Mouse (Mus musculus) erythroblast, embryonic 14.5 days (primary cell): ENCODE measurements around the gene Cbx7. TPM values are rescaled to one million over a fixed set of nuclear protein-coding genes. Genes with fewer than 3 reads are reported as not detected.

Source experiments
- H3K27me3 ChIP-seq: 2 replicates; pipeline ENCODE4 v1.6.1; 2012; ENCODE audit warnings: inconsistent platforms; ENCODE audit not compliant: control insufficient read depth
- H3K36me3 ChIP-seq: 2 replicates; pipeline ENCODE4 v1.6.1; 2012; ENCODE audit warnings: mild to moderate bottlenecking, inconsistent platforms; ENCODE audit not compliant: control insufficient read depth
- H3K4me1 ChIP-seq: 2 replicates; pipeline ENCODE4 v1.6.1; 2012; ENCODE audit warnings: inconsistent platforms; ENCODE audit not compliant: control insufficient read depth
- H3K4me3 ChIP-seq: replicated peaks from 2 replicates; pipeline ENCODE3; 2012; ENCODE audit warnings: moderate library complexity, mild to moderate bottlenecking, inconsistent platforms
- H3K9me3 ChIP-seq: 2 replicates; pipeline ENCODE4 v1.6.1; 2012; ENCODE audit warnings: low read length, inconsistent platforms, mixed read lengths; ENCODE audit not compliant: control insufficient read depth
- GATA1 ChIP-seq: IDR thresholded peaks from 2 replicates; pipeline ENCODE4 v1.6.1; 2012; ENCODE audit warnings: low read length, inconsistent platforms, mixed read lengths
- TAL1 ChIP-seq: IDR thresholded peaks from 3 replicates; pipeline ENCODE4 v1.6.1; 2012; ENCODE audit warnings: low read length, inconsistent platforms, mixed read lengths
- polyA plus RNA-seq: library from polyadenylated mRNA; stranded (reverse); fragments of >175 nt; gene quantifications from 2 replicates; pipeline ENCODE4 v1.2.3, GENCODE M21; 2012

The Cbx7 gene
- polyA plus RNA-seq, 1 experiment, result 0.50 TPM

DNA sequence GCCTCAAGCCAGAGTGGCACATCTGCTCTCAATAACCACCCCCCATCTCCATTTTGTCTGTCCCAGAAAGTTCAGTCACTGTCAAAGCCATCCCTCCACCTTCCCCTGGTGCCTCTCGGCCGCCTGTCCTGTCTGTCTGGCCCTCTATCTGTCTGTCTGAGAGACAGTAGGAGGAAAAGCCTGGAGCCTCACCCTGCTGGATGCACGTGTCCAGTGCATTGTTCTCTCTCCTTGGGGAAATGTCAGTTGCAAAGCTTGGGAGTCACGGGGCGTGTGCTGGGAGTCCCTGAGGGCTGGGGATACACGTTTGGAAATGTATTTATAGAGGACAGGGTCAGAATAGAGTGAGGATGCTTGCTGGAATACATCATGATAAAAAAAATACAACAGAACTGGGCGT is 17.4 kb downstream of the Cbx7 start:
- no peaks in the 10 kb centered on the region for H3K4me1 ChIP-seq
- no peaks in the 10 kb centered on the region for H3K36me3 ChIP-seq
- no peak for TF ChIP-seq TAL1
- no peak for TF ChIP-seq GATA1

DNA sequence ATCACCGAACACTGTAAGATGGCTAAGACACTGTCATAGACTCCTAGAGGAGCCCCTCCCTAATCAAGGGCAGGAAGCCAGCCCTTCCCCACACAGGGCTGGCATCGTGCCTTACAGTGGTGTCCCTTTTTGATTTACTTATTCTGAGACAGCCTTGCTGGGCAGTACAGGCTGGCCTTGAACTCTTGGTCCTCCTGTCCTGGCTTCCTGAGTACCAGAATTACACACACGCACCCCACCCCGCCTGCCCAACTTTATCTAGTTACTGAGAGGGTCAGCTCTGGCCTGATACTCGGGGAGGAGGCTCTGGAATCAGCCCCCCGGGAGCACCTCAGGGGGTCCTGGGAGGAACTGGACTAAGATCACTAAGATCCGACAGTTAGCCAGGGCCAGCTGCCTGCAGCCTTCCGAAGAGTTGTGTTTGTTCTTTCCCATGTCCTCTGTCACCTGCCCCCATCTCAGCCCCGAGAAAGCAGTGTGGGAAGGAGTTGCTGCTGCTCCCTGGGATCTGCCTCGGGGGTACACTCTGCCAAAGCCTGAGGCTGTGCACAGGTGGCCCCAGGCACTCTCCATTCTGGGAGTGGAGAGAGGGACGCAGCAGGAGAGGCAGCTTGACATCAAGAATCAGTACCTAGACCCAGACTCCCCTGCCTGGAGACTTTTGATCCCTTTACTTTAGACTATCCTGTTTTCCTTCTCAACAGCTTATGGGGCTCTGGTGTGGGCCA is 18.3 kb downstream of the Cbx7 start:
- Histone ChIP-seq H3K4me1 (no peaks in the 10 kb centered on the region), H3K4me3 (no peak overlapping the region)

More for the DNA sequence above, 17.4 kb downstream of the Cbx7 start:
- H3K9me3 ChIP-seq, result no peaks in the 10 kb centered on the region
- no peak overlapping the region for H3K4me3 ChIP-seq
- H3K27me3 ChIP-seq, result peaks cover 14% of the 10 kb centered on the region

DNA sequence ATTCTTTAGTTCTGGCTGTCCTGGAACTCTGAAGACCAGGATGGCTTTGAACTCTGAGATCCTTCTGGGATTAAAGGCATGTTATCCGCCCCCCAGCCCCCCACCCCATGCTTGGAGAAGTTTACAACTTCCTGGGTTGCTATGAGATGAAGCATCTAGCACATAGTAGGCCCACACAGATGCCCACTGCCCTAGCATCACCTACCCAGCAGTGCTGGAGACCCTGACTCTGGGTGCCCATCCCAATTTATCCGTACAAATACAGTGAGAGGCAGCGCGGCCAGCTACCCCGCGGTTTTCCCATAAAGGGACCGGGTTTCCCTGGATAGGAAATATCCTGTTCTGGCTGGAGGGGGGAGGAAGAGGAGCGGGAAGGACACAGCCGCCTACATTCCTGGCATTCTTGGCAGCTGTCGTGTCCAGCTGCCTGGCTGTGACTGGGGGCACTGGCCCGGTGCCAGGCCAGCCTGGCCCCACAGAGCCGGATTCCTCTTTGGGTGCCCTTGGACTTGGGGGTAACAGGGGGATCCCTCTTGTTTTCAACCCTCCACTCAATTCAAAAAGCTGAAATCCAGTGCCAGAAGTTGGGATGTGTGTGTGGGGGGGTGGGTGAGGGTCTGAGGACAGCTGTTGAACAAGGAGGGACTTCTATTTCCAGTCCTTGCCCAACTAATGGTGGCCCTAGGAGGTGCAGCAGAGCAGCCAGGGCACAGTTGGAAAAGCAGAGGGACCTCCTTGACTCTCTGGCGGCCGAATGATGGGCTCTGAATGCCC is 19.0 kb downstream of the Cbx7 start:
- TF ChIP-seq GATA1, result no peak
- TF ChIP-seq TAL1, result no peak
- H3K4me3 ChIP-seq, result no peak overlapping the region
- H3K4me1 ChIP-seq, result no peaks in the 10 kb centered on the region
- no peaks in the 10 kb centered on the region for H3K36me3 ChIP-seq
- H3K9me3 ChIP-seq, result no peaks in the 10 kb centered on the region
- peaks cover 14% of the 10 kb centered on the region for H3K27me3 ChIP-seq

More for the DNA sequence above, 18.3 kb downstream of the Cbx7 start:
- no peak for TF ChIP-seq TAL1
- TF ChIP-seq GATA1, result no peak
- Histone ChIP-seq H3K36me3 (no peaks in the 10 kb centered on the region), H3K27me3 (peaks cover 14% of the 10 kb centered on the region), H3K9me3 (no peaks in the 10 kb centered on the region)

DNA sequence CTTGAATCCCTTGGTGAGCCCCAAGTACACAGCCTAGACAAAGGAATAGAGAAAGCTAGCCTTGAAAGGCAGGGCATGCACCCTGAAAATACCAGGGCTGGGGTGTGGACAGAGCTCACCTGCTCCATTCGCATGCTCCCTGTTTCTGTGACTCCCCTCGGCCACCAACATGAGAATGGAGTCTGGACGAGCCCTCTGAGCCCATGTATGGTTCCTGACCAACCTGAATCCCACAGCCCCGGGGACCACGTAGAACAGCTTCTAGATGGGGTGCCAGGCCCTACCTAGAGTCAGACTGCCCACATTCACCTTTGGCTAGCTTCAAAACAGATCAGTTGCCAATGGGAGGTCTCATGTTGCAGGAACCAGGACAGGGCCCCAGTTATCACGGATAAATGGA is 19.7 kb downstream of the Cbx7 start:
- Histone ChIP-seq H3K4me3 (no peak overlapping the region), H3K36me3 (no peaks in the 10 kb centered on the region), H3K9me3 (no peaks in the 10 kb centered on the region), H3K27me3 (peaks cover 14% of the 10 kb centered on the region), H3K4me1 (no peaks in the 10 kb centered on the region)
- TF ChIP-seq TAL1 (no peak), GATA1 (no peak)

DNA sequence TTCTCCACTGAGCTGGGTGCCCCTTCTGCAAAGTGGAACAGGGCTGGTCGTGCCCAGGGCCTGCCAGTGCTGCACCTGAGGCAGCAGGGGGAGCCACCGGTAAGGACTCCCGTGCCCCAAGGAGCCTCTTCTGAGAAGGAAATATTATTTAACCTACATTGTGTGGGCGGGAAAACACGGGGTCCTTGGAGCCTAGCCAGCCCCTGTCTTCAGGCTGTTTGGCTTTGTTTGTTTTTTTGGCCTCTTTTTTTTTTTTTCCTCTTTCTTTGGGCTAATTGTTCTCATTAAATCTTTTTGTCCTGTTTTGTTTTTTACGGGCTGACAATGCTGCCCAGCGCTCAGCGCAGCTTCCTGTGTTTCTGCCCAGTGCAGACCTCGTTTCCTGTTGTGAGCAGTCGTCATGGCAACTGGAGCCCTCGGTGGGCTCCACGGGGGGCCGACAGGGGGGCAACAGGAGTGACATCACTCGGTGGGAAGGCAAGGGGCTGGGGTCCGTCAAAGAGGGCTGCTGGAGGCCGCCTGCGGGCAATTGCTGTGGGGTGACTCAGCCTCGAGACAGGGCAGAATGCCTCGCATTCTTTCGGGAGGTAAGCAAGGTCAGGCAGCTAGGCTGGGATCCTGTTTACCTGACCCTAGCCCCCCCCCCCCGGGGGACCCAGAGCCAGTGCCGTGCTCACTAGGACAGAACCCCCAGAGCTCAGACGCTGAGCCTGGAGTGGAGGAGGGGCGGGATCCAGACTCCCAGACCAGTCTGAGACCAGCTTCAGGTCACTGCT is 20.5 kb downstream of the Cbx7 start:
- no peak overlapping the region for H3K4me3 ChIP-seq
- H3K9me3 ChIP-seq, result no peaks in the 10 kb centered on the region
- TF ChIP-seq TAL1 (no peak), GATA1 (no peak)
- no peaks in the 10 kb centered on the region for H3K36me3 ChIP-seq
- peaks cover 14% of the 10 kb centered on the region for H3K27me3 ChIP-seq
- H3K4me1 ChIP-seq, result no peaks in the 10 kb centered on the region

DNA sequence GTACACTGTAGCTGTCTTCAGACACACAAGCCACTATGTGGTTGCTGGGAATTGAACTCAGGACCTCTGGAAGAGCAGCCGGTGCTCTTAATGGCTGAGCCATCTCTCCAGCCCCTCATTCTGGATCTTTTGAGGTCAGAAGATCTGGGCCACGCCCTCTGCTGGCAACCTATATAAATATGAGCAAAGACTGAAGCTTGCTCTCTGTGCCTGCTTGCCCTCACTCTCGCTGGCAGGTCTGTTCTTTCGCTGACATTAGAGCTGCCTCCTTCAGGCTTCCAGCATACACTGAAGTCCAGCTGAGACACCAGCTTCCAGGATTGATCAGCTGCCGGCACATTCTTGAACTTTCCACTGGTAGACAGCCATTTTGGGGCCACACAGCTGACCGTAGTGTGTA is 23.2 kb downstream of the Cbx7 start:
- no peak for TF ChIP-seq GATA1
- TF ChIP-seq TAL1, result no peak
- Histone ChIP-seq H3K9me3 (no peaks in the 10 kb centered on the region; the same call in 1 of the 2 replicates), H3K4me3 (no peak overlapping the region), H3K27me3 (peaks cover 14% of the 10 kb centered on the region), H3K4me1 (no peaks in the 10 kb centered on the region), H3K36me3 (no peaks in the 10 kb centered on the region)

DNA sequence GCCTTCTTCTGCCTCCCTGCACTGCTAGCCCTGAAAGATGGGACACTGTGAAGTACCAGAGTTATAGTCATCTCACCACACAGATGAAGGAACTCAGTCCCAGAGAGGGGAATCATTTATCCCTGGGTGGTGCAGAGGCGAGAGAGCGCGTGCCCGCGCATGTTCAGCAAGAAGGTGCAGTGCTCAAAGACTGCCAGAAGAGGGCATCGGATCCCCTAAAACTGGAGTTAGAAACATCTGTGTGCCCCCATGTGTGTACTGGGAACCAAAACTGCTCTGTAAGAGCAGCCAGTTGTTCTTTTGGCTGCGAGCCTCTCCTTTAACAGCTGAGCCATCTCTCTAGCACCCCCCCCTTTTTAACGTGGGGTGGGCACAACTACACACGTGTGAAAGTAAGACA is 24.1 kb downstream of the Cbx7 start:
- H3K4me3 ChIP-seq, result no peak overlapping the region

DNA sequence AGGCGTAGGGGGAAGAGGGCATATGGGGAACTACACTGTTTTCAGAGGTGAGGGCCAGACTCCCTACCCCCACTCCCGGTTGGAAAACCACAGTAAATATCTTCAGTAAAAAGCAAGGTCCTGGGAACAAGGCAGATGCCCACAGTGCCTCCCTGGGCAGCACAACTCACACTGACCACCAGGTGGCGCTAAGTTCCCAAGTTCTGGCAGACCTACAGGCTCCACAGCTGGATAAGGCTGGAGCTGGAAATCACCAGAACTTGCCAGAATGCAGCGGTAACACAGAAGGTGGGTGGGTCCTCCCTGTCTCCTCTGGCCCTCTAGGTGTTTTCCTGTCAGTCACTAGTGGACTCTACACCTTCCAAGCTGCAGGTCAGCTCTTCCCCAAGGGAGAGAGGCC is 24.9 kb downstream of the Cbx7 start:
- no peaks in the 10 kb centered on the region for H3K4me1 ChIP-seq

More for the DNA sequence above, 24.1 kb downstream of the Cbx7 start:
- Histone ChIP-seq H3K36me3 (no peaks in the 10 kb centered on the region), H3K4me1 (no peaks in the 10 kb centered on the region), H3K27me3 (peaks cover 16% of the 10 kb centered on the region), H3K9me3 (no peaks in the 10 kb centered on the region; the same call in 1 of the 2 replicates)
- TF ChIP-seq GATA1 (no peak), TAL1 (no peak)

DNA sequence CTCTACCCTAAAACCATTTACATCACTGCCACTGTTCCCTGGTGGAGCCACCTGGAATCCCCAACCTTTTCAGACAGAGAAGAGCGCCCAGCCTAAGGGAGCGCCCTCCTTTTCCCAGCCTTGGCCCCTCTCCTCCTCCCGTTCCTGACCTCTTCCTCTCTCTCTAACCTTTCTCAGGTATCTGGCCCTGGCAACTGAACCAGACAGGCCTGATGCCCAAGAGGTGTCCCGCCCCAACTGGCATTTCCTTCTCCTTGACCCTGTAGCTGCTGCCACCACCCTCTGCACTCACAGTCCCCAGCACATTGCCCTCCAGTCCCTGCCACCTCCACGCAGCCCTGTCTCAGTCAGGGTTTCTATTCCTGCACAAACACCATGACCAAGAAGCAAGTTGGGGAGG is 26.0 kb downstream of the Cbx7 start:
- no peaks in the 10 kb centered on the region for H3K36me3 ChIP-seq
- H3K4me1 ChIP-seq, result no peaks in the 10 kb centered on the region
- H3K9me3 ChIP-seq, result no peaks in the 10 kb centered on the region; the same call in 1 of the 2 replicates
- no peak overlapping the region for H3K4me3 ChIP-seq
- TF ChIP-seq TAL1 (no peak), GATA1 (no peak)
- H3K27me3 ChIP-seq, result peaks cover 9% of the 10 kb centered on the region

More for the DNA sequence above, 24.9 kb downstream of the Cbx7 start:
- TF ChIP-seq GATA1 (no peak), TAL1 (no peak)
- Histone ChIP-seq H3K27me3 (peaks cover 16% of the 10 kb centered on the region), H3K36me3 (no peaks in the 10 kb centered on the region), H3K4me3 (no peak overlapping the region), H3K9me3 (no peaks in the 10 kb centered on the region; the same call in 1 of the 2 replicates)
